Mouse (Mus musculus) frontal cortex, postnatal 14 days (tissue): Measurements from ENCODE around the gene Fshr.

ENCODE experiments used
- DNase-seq, 2 experiments: peaks; one replicate each; pipeline ENCODE4 v3.0.0; 2022; ENCODE audit warnings: low spot score in 2 of 2

Fshr gene

GRCm38 (mm10) chr17:89034627-89035026 lies 165.8 kb downstream of the Fshr start:
- DNase-seq = no peak

GRCm38 (mm10) chr17:89032981-89033380 lies 167.5 kb downstream of the Fshr start:
- DNase-seq = no peak

- no peak for DNase-seq
Measured at GRCm38 (mm10) chr17:89019518-89019917, 181.0 kb downstream of the Fshr start.

GRCm38 (mm10) chr17:89017002-89017401 lies 183.5 kb downstream of the Fshr start:
- DNase-seq = no peak

GRCm38 (mm10) chr17:89013691-89014090 lies 186.8 kb downstream of the Fshr start:
- no peak for DNase-seq

GRCm38 (mm10) chr17:89009117-89009516 lies 191.4 kb downstream of the Fshr start:
- DNase-seq = no peak

- no peak for DNase-seq
Measured at GRCm38 (mm10) chr17:89008680-89009079, 191.8 kb downstream of the Fshr start.

GRCm38 (mm10) chr17:89005959-89006358 lies 194.5 kb downstream of the Fshr start:
- no peak for DNase-seq

GRCm38 (mm10) chr17:88999907-89000306 lies 200.6 kb downstream of the Fshr start:
- no peak for DNase-seq

GRCm38 (mm10) chr17:88998243-88998642 lies 202.2 kb downstream of the Fshr start:
- no peak for DNase-seq

- no peak for DNase-seq
Measured at GRCm38 (mm10) chr17:88991238-88991637, 209.2 kb downstream of the Fshr start.

GRCm38 (mm10) chr17:88980708-88981355 lies 219.6 kb downstream of the Fshr start:
- DNase-seq = no peak

GRCm38 (mm10) chr17:88974538-88974937 lies 225.9 kb downstream of the Fshr start:
- DNase-seq = no peak

GRCm38 (mm10) chr17:88966028-88966427 lies 234.4 kb downstream of the Fshr start:
- no peak for DNase-seq

- DNase-seq = peak; percentile 29 to 68
Measured at GRCm38 (mm10) chr17:88954011-88954410, 246.5 kb downstream of the Fshr start.

- no peak for DNase-seq
Measured at GRCm38 (mm10) chr17:88938153-88938681, 262.3 kb downstream of the Fshr start.

- DNase-seq = peak; percentile 27 to 28
Measured at GRCm38 (mm10) chr17:88937341-88938152, 262.9 kb downstream of the Fshr start.

- DNase-seq = no peak
Measured at GRCm38 (mm10) chr17:88936941-88937340, 263.5 kb downstream of the Fshr start.
